Mouse (Mus musculus) regulatory T cell (primary cell): ENCODE measurements around the gene Bcl2l14.

Source experiments
- in situ Hi-C: fragments of 300-600 bp; cut with MboI, MseI; formaldehyde crosslinking; loops from one replicate; pipeline ENCODE4 v1.15.1; 2025; ENCODE audit warnings: high pct_unique_total_duplicates

Gene Bcl2l14

DNA sequence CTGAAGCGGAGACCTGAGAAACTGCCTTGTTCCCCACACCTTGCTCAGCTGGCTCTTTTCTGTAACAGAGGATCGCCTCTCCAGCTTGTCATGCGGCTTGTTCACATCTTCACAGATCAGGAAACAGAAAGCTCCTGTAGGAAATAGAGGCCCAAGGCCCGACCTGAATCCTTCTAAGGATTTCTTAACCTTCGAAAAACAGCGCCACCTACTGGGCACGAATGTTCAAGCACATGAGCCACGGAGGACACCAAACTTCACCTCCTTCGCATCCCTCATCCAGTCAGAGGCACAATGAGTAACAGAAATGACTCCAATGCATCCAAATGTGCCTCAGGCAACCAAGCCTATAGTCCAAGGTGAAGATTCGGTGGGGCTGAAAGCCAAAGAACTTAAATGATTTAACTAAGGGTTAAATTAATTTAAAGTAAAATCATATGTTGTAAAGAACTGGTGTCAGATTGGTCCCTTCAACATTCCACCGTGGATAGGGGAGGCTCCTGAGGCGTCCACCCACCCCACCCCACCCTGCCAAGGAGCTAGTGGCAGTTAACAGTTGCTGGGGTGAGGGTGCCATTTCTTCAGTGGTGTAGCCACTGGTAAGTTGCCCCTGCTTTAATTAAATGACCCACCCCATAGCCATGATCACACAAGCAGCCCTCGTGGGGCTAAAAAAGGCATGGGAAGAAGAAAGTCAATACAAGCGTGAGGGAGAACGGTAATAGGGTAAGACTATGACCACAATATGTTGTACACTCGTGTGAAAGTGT, 7.0 kb downstream of the Bcl2l14 start:
- in situ Hi-C loops, result no loop called here

DNA sequence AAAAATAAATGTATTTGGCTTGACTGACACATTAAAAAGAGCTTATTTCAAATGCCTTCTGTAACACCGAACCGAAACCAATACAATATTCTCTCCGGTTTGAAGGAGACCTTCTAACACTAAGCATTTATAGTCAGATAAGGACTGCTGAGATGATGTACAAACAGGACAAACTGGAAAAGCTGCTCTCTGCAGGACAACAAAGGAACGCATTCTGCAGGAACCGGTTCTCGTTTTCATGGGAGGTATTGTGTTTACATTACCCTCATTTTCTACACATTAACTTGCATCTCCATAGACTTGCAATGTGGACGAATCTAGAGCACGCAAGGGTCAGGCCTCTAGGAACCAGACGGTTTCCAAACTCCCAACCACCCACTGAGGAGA, 7.6 kb downstream of the Bcl2l14 start:
- in situ Hi-C loops, result no loop called here

DNA sequence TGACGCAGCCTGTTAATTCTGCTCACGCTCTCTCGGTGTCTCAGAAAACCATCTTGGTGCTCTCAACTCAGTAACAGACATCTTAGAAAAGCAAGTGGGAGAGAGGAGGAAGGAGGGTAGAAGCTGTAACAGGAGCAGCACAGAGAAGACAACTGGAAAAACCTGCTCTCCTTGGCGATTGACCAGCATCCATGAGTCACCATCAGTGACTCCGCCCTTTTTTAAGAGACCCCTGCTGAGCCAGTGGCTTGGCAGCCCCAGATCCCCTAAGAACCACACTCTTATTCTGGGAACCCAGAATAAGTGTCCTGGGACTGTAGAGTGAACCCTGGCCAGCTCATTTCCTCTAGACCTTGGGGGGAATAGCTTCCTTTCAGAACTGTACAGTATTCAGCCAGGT, 11.1 kb downstream of the Bcl2l14 start:
- in situ Hi-C loops, result no loop called here

DNA sequence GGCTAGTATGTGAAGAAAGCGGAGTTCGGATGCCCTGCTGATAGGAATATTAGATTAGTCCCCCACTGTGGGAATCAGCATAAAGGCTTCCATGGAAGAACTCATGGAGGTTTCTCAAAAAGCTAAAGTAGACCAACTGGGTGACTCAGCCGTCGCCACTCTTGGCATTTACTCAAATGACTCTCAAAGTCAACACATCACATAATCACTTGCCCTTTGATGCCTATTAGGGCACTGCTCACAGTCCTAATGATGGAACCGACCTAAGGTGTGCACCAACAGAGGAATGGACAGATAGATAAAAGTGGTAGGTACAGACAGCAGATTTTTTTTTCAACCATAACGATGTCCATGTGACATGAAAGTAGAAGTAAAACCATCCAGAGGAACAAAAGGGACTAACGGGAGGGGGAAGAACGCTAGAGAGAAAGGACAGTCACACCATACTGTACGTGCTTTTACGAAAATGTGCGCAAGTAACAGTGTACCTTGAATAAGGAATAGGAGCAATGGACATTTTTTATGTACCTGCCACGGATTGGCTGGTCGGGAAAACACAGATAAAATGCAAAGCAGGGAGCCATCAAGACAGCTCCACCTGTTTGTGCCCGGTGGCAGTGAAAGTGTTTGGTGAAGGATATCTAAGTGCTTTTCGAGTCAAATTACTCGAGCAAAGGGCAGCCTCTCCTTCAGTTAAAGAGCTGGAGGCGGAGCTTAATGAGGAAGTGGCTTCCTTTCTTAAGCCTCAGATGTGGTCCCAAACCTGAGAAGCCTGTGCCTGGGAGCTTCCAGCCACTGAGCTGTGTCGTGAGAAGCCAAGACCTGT, 17.8 kb downstream of the Bcl2l14 start:
- in situ Hi-C loops, result no loop called here

DNA sequence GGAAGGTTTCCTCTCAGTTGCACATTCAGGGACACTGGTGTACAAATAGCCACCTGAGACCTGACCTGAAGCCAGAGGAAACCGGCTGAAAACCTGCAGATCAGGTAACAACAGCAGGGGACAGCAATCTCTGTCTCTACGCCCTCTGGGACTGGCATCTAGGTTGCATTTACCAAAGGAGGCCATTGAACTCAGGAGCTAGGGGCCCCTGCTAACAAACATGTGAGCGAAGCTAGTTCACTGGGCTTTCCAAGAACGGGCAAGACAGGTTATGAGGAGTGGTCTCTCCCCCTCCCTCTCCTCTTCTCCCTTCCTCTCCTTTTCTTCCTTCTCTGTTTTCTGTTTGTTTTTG, 18.4 kb downstream of the Bcl2l14 start:
- in situ Hi-C loops, result no loop called here

DNA sequence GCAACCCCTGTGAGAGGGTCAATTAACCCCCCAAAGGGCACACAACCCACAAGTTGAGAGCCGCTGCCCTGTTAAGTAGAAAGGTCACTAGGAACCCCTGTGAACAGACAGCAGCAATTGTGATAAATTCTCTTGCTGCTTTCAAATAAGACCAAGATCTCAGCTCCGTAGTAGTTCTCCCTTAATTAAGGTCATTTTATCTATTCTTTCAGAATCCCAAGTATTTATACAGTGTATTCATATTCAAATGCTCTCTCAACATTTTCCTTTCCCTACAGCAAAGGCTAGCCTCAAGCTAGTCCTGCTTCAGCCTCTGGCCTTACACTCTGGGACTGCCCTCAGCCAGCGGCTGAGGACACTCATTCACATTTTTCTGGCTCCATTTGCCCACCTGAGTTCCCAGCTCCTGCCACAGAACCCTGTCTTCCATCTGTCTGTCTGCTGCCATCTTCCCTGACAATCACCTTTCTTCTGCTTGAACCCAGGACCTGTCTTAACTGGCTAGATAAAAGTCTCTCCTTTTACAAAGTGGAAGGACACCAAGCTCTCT, 20.5 kb downstream of the Bcl2l14 start:
- in situ Hi-C loops, result no loop called here

DNA sequence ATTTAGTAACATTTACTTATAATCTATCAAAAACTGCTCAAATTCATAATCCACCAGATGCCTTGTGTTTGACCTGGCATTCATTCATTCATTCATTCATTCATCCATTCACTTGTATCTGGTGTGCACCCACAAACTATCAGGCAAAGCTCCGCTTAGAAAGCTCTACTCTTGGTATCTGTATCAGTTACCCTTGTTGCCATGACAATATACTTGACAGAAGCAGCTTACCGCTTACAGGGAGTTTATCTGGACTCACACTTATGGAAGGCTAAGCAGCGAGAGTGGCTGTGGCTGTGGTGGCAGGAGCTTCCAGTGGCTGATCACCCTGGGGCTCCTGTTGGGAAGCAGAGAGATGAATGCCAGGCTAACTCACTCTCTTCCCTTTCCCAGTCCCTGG, 21.8 kb downstream of the Bcl2l14 start:
- in situ Hi-C loops, result no loop called here

DNA sequence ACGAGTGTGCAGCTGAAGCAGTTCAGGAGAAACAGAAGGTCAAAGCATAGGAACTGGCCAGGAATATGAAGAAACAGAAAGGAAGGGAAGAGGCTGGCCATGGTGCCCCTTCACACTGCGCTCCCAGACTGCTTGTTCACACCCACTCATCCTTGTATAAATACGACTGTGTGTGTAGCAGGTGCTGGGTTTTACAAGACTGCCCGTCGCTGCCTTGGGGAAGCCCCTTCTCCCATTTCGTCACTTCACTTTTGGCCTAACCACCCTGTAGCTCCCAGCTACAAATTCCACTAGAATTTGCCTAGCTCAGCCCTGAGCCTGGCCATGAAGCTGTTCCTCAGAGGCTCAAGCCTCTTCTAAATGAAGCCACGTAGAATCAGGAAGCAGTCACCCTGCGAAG, 24.3 kb downstream of the Bcl2l14 start:
- in situ Hi-C loops, result no loop called here

DNA sequence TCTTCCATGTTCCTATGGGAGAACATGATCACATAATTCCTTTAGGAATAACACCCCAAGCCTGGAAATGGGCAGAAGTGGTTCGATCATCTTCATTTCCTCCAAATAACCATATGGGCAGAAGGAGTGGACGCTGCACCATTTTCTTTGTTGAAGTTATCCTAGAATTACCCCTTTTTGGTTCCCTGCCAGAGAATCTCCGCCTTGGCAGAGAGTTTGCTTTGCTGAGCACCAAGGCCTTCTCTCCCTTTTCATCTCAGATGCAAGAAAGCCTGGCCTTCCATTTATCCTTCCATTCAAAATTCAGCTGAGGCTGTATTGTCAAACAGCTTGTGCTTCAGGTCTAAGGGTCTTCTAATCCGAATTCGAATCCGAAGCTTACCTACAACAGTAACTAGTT, 25.8 kb downstream of the Bcl2l14 start:
- in situ Hi-C loops, result no loop called here

DNA sequence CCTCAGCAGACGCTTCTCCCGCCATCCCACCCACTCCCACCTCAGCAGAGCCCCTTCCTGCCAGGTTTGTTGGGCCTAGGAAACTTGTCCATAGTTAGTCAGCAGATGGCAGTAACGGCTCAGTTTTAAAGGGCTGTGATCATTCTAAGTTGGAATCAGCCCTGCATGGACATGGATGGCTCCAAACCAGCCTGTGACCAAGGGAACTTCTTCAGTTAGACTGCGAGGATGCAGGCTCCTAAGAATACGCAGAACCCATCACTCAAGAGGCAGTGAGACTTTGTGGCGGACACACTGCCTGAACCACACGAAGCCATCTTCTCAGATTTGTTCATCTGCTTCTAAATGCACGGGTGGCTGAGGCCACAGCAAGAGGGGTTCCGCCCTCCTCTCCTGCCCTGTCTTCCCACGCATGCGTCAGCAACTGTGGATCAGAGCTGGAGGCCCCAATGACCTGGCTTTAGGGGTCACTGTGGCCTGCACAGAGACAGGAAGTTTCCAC, 29.1 kb downstream of the Bcl2l14 start:
- in situ Hi-C loops, result loop anchor here (5.0 kb wide), 1 partner anchor 192 kb away; no protein-coding TSS in a partner anchor

DNA sequence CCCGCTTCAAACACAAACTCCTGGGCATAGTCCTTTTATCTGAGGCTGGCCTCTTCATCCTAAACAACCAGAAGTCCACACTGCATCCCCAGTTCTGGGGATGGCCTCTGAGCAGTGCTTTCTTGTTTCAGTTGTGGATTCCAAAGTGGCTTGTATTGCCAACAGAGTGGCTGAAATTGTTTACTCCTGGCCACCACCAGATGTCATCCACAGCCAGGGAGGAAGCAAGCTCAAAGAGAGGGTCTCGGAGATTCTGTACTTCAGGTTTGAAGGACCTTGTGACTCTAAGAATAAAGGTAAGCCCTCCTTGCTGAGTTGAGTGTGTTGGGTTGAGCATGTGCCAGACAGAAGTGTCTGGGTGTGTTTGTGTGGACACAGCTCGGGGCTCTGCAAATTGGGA, 31.0 kb downstream of the Bcl2l14 start:
- in situ Hi-C loops, result loop anchor here (5.0 kb wide), 1 partner anchor 190 kb away; no protein-coding TSS in a partner anchor

DNA sequence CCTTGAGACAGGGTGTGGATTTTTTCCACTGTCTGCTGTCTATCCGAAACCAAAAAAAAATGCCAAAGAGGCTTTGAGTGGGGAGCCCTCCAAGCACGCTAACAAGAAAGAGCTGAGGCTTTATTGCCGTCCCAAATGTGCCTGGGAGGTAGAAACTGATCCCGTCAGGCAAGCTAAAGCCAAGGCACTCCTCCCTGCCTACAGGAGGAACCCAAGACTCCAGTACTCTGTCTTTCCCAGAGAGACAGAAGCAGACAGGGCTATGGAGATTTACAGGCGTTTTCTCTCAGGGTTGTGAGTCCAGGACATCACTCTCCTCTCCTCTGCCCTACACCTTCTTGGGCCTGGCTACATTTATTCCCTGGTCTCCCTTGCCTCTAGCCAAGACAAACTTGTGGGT, 32.3 kb downstream of the Bcl2l14 start:
- in situ Hi-C loops, result loop anchor here (5.0 kb wide), 1 partner anchor 189 kb away; no protein-coding TSS in a partner anchor

DNA sequence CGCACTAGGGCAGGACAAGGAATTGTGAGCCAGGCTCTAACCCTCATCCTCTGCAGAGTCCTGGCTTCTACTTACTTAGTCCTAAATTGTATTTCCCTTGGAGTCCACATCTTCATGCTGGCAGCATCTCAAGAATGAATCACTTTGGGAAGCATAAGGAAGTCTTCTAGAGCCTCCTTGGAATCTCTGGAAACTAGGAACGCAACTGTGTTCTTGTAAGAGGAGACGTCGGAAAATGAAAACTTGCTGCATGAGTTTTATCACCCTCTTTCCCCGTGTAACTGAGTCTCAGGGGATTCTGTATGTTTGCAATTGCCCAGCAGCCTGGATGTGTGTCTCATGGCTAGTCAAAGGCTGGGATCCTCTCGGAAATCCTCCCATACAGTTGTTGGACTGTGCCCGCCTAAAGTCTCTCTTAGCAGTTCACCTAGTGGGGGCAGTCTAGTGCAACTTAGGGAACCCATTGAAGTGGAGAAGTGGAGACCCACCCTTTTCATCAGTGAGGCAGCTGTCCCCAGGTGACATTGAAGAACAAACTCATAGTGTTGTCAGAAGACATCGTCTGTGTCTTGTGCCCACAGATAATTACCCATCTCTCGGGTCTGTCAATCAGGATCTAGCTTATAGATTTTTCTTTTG, 34.2 kb downstream of the Bcl2l14 start:
- in situ Hi-C loops, result loop anchor here (5.0 kb wide), 1 partner anchor 57 kb away; no protein-coding TSS in a partner anchor

DNA sequence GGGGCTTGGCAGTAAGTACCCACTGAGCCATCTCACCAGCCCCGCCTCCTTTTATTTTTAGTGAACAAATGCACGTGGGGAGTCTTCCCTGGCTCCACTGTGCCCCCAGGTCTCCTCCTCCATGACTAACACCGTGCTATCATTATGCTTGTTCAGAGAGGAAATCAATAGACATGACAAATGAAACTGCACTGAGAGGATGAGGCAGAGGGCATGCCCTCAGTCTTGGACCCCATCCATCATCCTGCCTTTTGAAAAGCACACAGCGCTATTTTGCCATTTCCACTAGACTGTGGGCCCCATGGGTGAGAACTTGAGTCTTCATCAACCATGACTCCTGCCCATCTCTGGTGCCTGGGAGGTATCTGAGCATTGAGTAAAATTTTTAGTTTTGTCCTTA, 35.5 kb downstream of the Bcl2l14 start:
- in situ Hi-C loops, result loop anchor here (5.0 kb wide), 1 partner anchor 56 kb away; no protein-coding TSS in a partner anchor

DNA sequence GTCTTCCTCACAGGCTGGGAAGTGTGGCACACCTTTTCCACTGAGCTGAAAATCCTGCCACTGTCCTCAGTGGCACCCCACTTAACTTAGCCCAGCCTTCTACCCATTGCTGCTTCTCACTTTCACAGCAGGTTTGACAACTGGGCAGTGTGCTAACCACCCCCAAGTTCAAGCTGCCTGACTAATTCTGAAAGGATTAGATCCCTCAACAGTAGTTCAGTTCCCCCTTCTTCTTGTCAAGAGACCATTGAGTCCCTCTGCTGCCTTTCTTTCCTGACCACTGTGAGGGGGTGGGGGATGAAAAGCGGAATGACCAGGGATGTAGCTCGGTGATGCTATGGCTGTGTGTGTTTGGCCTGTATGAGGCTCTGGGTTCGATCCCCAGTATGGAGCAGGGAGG, 37.2 kb downstream of the Bcl2l14 start:
- in situ Hi-C loops, result loop anchor here (5.0 kb wide), 1 partner anchor 54 kb away; no protein-coding TSS in a partner anchor

DNA sequence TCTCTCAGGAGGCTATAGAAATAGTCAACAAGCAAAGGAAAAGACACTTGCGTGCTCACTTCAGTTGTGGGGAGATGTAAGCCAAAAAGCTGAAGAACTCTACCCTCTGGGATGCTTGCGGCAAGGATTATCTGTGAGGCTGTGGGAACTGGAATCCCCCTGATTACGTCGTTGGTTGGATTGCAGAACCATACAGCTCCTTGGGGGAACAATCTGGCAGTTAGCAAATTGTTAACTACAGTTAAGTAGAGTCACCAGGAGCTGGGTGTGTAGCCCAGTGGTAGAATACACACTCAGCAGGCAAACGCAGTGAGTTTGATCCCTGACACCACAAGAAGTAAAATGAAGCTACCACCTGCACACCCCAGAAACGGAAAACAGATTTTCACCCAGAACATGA, 37.9 kb downstream of the Bcl2l14 start:
- in situ Hi-C loops, result loop anchor here (5.0 kb wide), 1 partner anchor 53 kb away; no protein-coding TSS in a partner anchor

DNA sequence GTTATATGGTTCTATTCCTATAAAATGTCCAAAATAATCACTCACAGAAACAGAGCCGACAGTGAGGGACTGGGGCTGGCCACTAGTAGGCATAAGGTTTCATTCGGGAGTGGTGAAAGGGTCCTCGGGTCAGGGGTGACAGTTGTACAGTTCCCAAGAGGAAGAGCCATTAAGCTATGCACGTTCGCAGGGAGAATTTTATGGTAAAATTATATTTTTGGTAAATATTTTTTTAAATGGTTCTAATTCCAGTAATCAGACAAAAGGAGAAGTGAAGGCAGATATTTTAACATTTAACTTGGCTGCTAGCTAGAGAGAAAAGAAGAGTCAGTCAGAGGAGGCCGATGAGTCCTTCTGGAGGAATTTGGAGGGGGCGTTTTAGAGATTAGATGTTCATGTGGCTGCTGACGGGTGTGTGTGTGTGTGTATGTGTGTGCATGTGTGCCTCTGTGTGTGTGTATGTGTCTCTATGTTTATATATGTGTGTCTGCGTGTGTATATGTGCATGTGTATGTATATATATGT, 38.8 kb downstream of the Bcl2l14 start:
- in situ Hi-C loops, result loop anchor here (5.0 kb wide), 1 partner anchor 52 kb away; no protein-coding TSS in a partner anchor

DNA sequence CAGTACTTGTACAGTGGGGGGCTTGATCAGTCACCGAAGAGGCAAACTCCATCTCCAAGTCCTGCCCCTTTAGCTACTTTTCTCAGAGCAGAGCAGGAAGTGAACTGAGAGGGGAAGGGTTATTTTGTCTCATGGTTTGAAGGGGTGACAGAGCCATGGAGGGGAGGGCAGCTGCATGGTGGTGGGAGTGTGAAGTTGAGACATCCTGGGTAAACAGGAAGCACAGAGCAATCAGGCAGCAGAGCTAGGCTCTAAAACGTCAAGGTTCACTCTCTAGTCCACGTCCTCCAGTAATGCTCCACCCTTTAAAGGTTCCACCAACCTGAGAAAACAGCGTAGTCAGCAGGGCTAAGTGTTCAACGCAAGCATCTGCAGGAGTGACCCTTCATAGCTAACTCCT, 40.8 kb downstream of the Bcl2l14 start:
- in situ Hi-C loops, result no loop called here

DNA sequence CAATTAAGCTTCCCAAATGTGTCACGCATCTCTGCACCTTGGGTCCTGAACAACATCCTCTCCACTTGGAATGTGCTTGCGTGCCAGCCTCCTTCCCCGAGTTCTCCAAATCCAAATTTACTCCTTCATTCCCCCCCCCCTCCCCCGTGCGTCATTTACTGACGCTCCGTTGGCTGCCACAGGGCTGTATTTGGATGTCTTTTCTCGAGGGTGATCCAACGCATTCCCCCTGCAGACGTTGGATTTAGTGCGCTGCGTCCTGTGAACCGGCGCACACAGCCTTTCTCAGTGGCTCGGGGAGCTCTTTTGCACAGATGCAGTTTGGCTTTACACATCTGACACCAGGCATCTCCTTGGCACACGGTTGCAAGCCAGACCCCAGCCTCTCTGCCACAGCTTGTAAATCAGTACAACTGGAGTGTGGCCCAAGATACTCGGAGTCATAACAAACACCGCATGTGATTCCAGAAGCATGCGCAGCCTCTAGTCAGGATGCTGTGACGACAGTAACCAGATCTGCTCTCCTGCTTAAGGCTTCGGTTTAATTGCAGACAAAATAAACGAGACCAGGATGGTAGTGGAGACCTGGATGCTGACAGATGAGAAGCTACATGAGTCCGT, 43.4 kb downstream of the Bcl2l14 start:
- in situ Hi-C loops, result no loop called here

DNA sequence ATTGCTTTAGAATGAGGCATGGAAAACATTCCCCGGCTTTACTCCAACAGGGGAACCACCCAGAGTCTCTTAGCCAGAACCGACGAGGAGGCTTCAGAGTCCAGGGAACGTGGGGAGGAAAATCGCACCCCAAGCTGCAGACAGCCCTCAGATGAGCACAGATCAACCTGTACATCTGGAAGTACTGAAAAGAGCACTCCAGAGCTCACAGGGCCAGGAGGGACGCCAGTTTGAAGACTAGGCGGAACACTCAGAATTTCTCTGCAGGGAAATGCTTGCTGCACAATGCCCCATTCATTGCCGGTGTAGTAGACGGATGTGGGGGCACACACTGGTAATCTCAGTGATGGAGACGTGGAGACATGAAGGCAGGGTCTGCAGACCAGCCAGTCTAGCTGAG, 43.9 kb downstream of the Bcl2l14 start:
- in situ Hi-C loops, result no loop called here

DNA sequence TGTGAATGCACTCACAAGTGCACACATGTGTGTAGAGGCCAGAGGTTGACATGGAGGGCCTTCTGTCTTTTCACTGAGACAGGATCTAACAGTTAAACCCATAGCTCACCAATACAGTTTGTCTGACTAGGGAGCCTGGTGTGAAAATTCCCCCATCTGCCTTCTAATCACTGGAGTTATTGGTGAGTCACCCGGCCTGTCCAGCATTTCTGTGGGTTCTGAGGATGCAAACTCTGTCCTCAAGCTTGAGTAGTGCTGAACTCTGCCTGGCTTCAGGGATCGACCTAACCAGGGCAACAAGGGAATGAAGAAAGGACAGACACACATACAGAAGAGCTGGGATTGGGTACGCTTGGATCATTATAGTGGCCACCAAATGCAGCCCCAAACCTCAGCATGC, 45.6 kb downstream of the Bcl2l14 start:
- in situ Hi-C loops, result no loop called here
